Mouse (Mus musculus) embryonic fibroblast, embryonic 13.5 days (primary cell): Measurements from ENCODE around the gene Slc39a10.
"Not testable (repeated sequence)": the region's sequence is repeated elsewhere in the genome, so short reads cannot be mapped to it uniquely, and the experiment has no call there.

ENCODE experiments used
- CTCF ChIP-seq: IDR thresholded peaks from 2 replicates; pipeline ENCODE4 v1.5.1; 2011; ENCODE audit warnings: mild to moderate bottlenecking, control low read depth, low read length, moderate library complexity, borderline replicate concordance; ENCODE audit not compliant: insufficient read depth
- POLR2A ChIP-seq: IDR thresholded peaks from 2 replicates; pipeline ENCODE4 v1.6.1; 2011; ENCODE audit warnings: low read depth, mild to moderate bottlenecking, control low read depth, low read length, moderate library complexity

- not testable (repeated sequence) for TF ChIP-seq CTCF, POLR2A
Observed at GRCm38 (mm10) chr1:46770077-46770695, 122.5 kb downstream of the Slc39a10 start.
